Mouse (Mus musculus) cerebral cortex, adult 2 months (tissue): ENCODE measurements around the gene Gak.

Experiments used
- WGBS: fragments of 180-500 bp; shearing (Covaris S2); methylation state at CpG from one replicate; pipeline ENCODE4 v1.1.7; 2018; 5-methylcytosine and 5-hydroxymethylcytosine counted together

The Gak gene

GRCm38 (mm10) chr5:108655891-108656650 is 26.5 kb upstream of the Gak start:
- 93% methylated on average over 15 of the region's 15 CpGs for WGBS

- WGBS: 98% methylated on average over 9 of the region's 9 CpGs
These were observed 25.8 kb upstream of the Gak start for GRCm38 (mm10) chr5:108655381-108655780.

- WGBS: 95% methylated on average over 10 of the region's 10 CpGs
These were observed 25.0 kb upstream of the Gak start for GRCm38 (mm10) chr5:108654444-108654990.

- 83% methylated on average over 6 of the region's 6 CpGs for WGBS
These were observed 23.8 kb upstream of the Gak start for GRCm38 (mm10) chr5:108653341-108653740.

GRCm38 (mm10) chr5:108651823-108652222 is 22.3 kb upstream of the Gak start:
- 59% methylated on average over 1 of the region's 1 CpGs for WGBS

- 82% methylated on average over 5 of the region's 5 CpGs for WGBS
These were observed 21.7 kb upstream of the Gak start for GRCm38 (mm10) chr5:108651136-108651720.

GRCm38 (mm10) chr5:108650341-108650740 is 20.8 kb upstream of the Gak start:
- WGBS: 88% methylated on average over 7 of the region's 7 CpGs

- WGBS: 81% methylated on average over 11 of the region's 11 CpGs
These were observed 19.5 kb upstream of the Gak start for GRCm38 (mm10) chr5:108648937-108649576.

- WGBS: 93% methylated on average over 2 of the region's 2 CpGs
These were observed 18.4 kb upstream of the Gak start for GRCm38 (mm10) chr5:108647820-108648465.

GRCm38 (mm10) chr5:108647311-108647710 is 17.8 kb upstream of the Gak start:
- WGBS: 85% methylated on average over 2 of the region's 2 CpGs

- WGBS: 55% methylated on average over 3 of the region's 3 CpGs
These were observed 16.7 kb upstream of the Gak start for GRCm38 (mm10) chr5:108646343-108646660.

GRCm38 (mm10) chr5:108645651-108646342 is 16.2 kb upstream of the Gak start:
- WGBS: 51% methylated on average over 9 of the region's 9 CpGs

GRCm38 (mm10) chr5:108643674-108644073 is 14.1 kb upstream of the Gak start:
- WGBS: 72% methylated on average over 2 of the region's 2 CpGs

GRCm38 (mm10) chr5:108636172-108636571 is 6.6 kb upstream of the Gak start:
- 75% methylated on average over 4 of the region's 4 CpGs for WGBS

GRCm38 (mm10) chr5:108634088-108634487 is 4.5 kb upstream of the Gak start:
- WGBS: 93% methylated on average over 2 of the region's 3 CpGs

- WGBS: 91% methylated on average over 4 of the region's 4 CpGs
These were observed 4.1 kb upstream of the Gak start for GRCm38 (mm10) chr5:108633676-108634075.

- WGBS: under 1% methylated on average over 32 of the region's 32 CpGs
These were observed 493 bp downstream of the Gak start for GRCm38 (mm10) chr5:108628891-108629633.

GRCm38 (mm10) chr5:108626050-108626660 is 3.4 kb downstream of the Gak start:
- WGBS: 77% methylated on average over 4 of the region's 4 CpGs

- WGBS: 21% methylated on average over 2 of the region's 2 CpGs
These were observed 7.7 kb downstream of the Gak start for GRCm38 (mm10) chr5:108621870-108622269.

GRCm38 (mm10) chr5:108610426-108610825 is 19.1 kb downstream of the Gak start:
- 94% methylated on average over 1 of the region's 1 CpGs for WGBS
